Mouse (Mus musculus) telencephalon, adult 2 months (tissue): Measurements from ENCODE around the gene Spata13.

Experiments
- DNase-seq: peaks from one replicate; pipeline ENCODE4 v3.0.0-alpha.2; 2011; ENCODE audit warnings: low read depth, low spot score

The Spata13 gene

GRCm38 (mm10) chr14:60639195-60639594 lies 5.4 kb downstream of the Spata13 start:
- DNase-seq: no peak

- no peak for DNase-seq
These were observed 7.3 kb downstream of the Spata13 start for GRCm38 (mm10) chr14:60641120-60641519.

- DNase-seq: no peak
These were observed 8.3 kb downstream of the Spata13 start for GRCm38 (mm10) chr14:60642131-60642530.

- DNase-seq: peak; percentile 56
These were observed 9.5 kb downstream of the Spata13 start for GRCm38 (mm10) chr14:60643098-60643870.

- DNase-seq: no peak
These were observed 12.6 kb downstream of the Spata13 start for GRCm38 (mm10) chr14:60646373-60646772.

GRCm38 (mm10) chr14:60647885-60648284 lies 14.1 kb downstream of the Spata13 start:
- no peak for DNase-seq

- DNase-seq: no peak
These were observed 15.2 kb downstream of the Spata13 start for GRCm38 (mm10) chr14:60648956-60649355.

GRCm38 (mm10) chr14:60653184-60653583 lies 19.4 kb downstream of the Spata13 start:
- DNase-seq: no peak

- DNase-seq: no peak
These were observed 20.2 kb downstream of the Spata13 start for GRCm38 (mm10) chr14:60653977-60654376.

GRCm38 (mm10) chr14:60654708-60655107 lies 20.9 kb downstream of the Spata13 start:
- no peak for DNase-seq

- DNase-seq: peak; percentile 81
These were observed 22.3 kb downstream of the Spata13 start for GRCm38 (mm10) chr14:60655941-60656700.

- DNase-seq: no peak
These were observed 22.9 kb downstream of the Spata13 start for GRCm38 (mm10) chr14:60656701-60657085.

- no peak for DNase-seq
These were observed 24.1 kb downstream of the Spata13 start for GRCm38 (mm10) chr14:60657891-60658290.

GRCm38 (mm10) chr14:60659498-60659897 lies 25.7 kb downstream of the Spata13 start:
- DNase-seq: peak; percentile 77

GRCm38 (mm10) chr14:60660591-60660990 lies 26.8 kb downstream of the Spata13 start:
- DNase-seq: no peak

GRCm38 (mm10) chr14:60661281-60661680 lies 27.5 kb downstream of the Spata13 start:
- DNase-seq: no peak

- no peak for DNase-seq
These were observed 29.6 kb downstream of the Spata13 start for GRCm38 (mm10) chr14:60663309-60663940.

GRCm38 (mm10) chr14:60664641-60665040 lies 30.8 kb downstream of the Spata13 start:
- no peak for DNase-seq

- DNase-seq: no peak
These were observed 31.5 kb downstream of the Spata13 start for GRCm38 (mm10) chr14:60665263-60665662.

- DNase-seq: no peak
These were observed 32.5 kb downstream of the Spata13 start for GRCm38 (mm10) chr14:60666252-60666651.

- peak; percentile 61 for DNase-seq
These were observed 36.4 kb downstream of the Spata13 start for GRCm38 (mm10) chr14:60670191-60670590.

- no peak for DNase-seq
These were observed 37.7 kb downstream of the Spata13 start for GRCm38 (mm10) chr14:60671504-60671903.
